Mouse (Mus musculus) olfactory bulb, adult 2 months (tissue): ENCODE results near the gene Stat1.

Source experiments
- CTCF ChIP-seq: fragments of 200-500 bp; IDR thresholded peaks from 2 replicates; pipeline ENCODE4 v1.5.1; 2012; ENCODE audit warnings: low read depth, mild to moderate bottlenecking, low read length, moderate library complexity; ENCODE audit not compliant: insufficient read depth
- POLR2A ChIP-seq: fragments of 200-500 bp; IDR thresholded peaks from 2 replicates; pipeline ENCODE4 v1.6.1; 2012; ENCODE audit warnings: mild to moderate bottlenecking, low read depth, low read length, moderate library complexity; ENCODE audit not compliant: insufficient read depth

GRCm38 (mm10) chr1:52171271-52171670, 52.0 kb downstream of the Stat1 start:
- TF ChIP-seq CTCF: no peak
- no peak for TF ChIP-seq POLR2A
